Mouse (Mus musculus): ENCODE results near the gene Ap5b1.

GRCm38 (mm10) chr19:5568470-5569140, 780 bp downstream of the Ap5b1 start:
- no peak for TF ChIP-seq GATA1 (IDR thresholded peaks at IDR 0.05; ENCODE audit: borderline replicate concordance, low read length)
- TF ChIP-seq FLI1 (IDR thresholded peaks at IDR 0.05; ENCODE audit: low read length) = no peak
